Mouse (Mus musculus): ENCODE measurements around the gene Arhgap45. TPM values are rescaled to one million over a fixed set of nuclear protein-coding genes. Genes with fewer than 3 reads are reported as not detected.

Arhgap45 gene
- polyA plus RNA-seq, 1 experiment: 103 TPM

GRCm38 (mm10) chr10:80025044-80025347 is 8.5 kb downstream of the Arhgap45 start:
- Histone ChIP-seq H3K4me1 (ENCODE audit: control insufficient read depth, insufficient read depth, low read length) (peaks cover 11% of the 10 kb centered on the region), H3K4me3 (replicated peaks; ENCODE audit: extremely low read depth, low read depth, low read length) (no peak overlapping the region)
- WGBS: 62% methylated on average over 4 of the region's 4 CpGs
- TF ChIP-seq POLR2A (IDR thresholded peaks at IDR 0.05; ENCODE audit: borderline replicate concordance, extremely low read depth, low read depth, low read length) (no peak), CTCF (IDR thresholded peaks at IDR 0.05; ENCODE audit: insufficient read depth, low read length) (no peak)
- DNase-seq: no peak

GRCm38 (mm10) chr10:80025463-80025862 is 9.0 kb downstream of the Arhgap45 start:
- no peak overlapping the region for H3K4me3 ChIP-seq (replicated peaks; ENCODE audit: extremely low read depth, low read depth, low read length)
- peaks cover 11% of the 10 kb centered on the region for H3K4me1 ChIP-seq (ENCODE audit: control insufficient read depth, insufficient read depth, low read length)
- TF ChIP-seq CTCF (IDR thresholded peaks at IDR 0.05; ENCODE audit: insufficient read depth, low read length) (no peak), POLR2A (IDR thresholded peaks at IDR 0.05; ENCODE audit: borderline replicate concordance, extremely low read depth, low read depth, low read length) (no peak)
- 82% methylated on average over 10 of the region's 10 CpGs for WGBS
- no peak for DNase-seq

DNA sequence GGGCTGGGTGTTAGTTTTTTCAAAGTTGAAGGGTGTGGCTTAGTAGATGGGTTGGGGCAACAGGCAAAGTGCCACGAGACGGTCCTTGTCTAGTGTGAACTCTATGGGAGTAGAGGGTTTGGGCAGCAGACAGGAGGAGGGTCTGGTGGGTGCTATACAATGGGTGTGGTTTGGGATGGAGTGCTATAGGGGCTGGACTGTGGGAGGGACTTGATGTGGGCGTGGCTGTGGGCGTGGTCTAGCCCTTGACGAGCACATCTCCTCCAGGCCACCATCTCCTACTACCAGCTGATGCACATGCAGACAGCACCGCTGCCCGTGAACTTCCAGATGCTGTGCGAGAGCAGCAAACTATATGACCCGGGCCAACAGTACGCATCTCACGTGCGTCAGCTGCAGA is 9.4 kb downstream of the Arhgap45 start:
- 67% methylated on average over 12 of the region's 12 CpGs for WGBS
- TF ChIP-seq CTCF (IDR thresholded peaks at IDR 0.05; ENCODE audit: insufficient read depth, low read length): no peak
- H3K4me3 ChIP-seq (replicated peaks; ENCODE audit: extremely low read depth, low read depth, low read length): no peak overlapping the region
- H3K4me1 ChIP-seq (ENCODE audit: control insufficient read depth, insufficient read depth, low read length): peaks cover 11% of the 10 kb centered on the region
- no peak for DNase-seq

- Histone ChIP-seq H3K4me3 (replicated peaks; ENCODE audit: extremely low read depth, low read depth, low read length) (no peak overlapping the region), H3K4me1 (ENCODE audit: control insufficient read depth, insufficient read depth, low read length) (peaks cover 18% of the 10 kb centered on the region)
- 79% methylated on average over 20 of the region's 20 CpGs for WGBS
- no peak for DNase-seq
- TF ChIP-seq POLR2A (IDR thresholded peaks at IDR 0.05; ENCODE audit: borderline replicate concordance, extremely low read depth, low read depth, low read length) (no peak), CTCF (IDR thresholded peaks at IDR 0.05; ENCODE audit: insufficient read depth, low read length) (no peak)
These were observed 11.4 kb downstream of the Arhgap45 start for GRCm38 (mm10) chr10:80027681-80028520.

- TF ChIP-seq POLR2A (IDR thresholded peaks at IDR 0.05; ENCODE audit: borderline replicate concordance, extremely low read depth, low read depth, low read length) (no peak), CTCF (IDR thresholded peaks at IDR 0.05; ENCODE audit: insufficient read depth, low read length) (no peak)
- peaks cover 23% of the 10 kb centered on the region for H3K4me1 ChIP-seq (ENCODE audit: control insufficient read depth, insufficient read depth, low read length)
- DNase-seq: no peak
- WGBS: 94% methylated on average over 13 of the region's 13 CpGs
- no peak overlapping the region for H3K4me3 ChIP-seq (replicated peaks; ENCODE audit: extremely low read depth, low read depth, low read length)
These were observed 12.0 kb downstream of the Arhgap45 start for GRCm38 (mm10) chr10:80028521-80028846.

- TF ChIP-seq POLR2A (IDR thresholded peaks at IDR 0.05; ENCODE audit: borderline replicate concordance, extremely low read depth, low read depth, low read length) (no peak), CTCF (IDR thresholded peaks at IDR 0.05; ENCODE audit: insufficient read depth, low read length) (no peak)
- Histone ChIP-seq H3K4me1 (ENCODE audit: control insufficient read depth, insufficient read depth, low read length) (peaks cover 29% of the 10 kb centered on the region), H3K4me3 (replicated peaks; ENCODE audit: extremely low read depth, low read depth, low read length) (no peak overlapping the region)
- 87% methylated on average over 9 of the region's 9 CpGs for WGBS
- no peak for DNase-seq
These were observed 13.7 kb downstream of the Arhgap45 start for GRCm38 (mm10) chr10:80030191-80030590.

DNA sequence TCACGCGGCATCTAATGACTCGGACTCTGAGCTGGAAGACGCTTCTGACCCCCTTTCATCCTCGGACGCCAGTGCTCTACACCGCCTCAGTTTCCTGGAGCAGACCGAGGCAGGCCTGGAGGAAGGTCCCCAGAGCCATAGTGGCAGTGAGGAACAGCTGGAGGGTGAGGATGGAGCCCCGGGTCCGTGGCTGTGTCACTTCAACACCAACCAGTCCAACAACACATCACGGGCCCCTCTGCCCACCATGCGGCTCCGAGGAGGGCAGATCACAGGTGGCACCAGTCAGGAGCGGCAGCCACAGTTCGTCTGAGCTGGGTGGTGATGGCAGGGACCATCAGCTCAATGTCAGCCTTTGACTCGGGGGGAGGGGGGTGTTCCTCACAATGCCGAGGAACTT is 14.3 kb downstream of the Arhgap45 start:
- H3K4me1 ChIP-seq (ENCODE audit: control insufficient read depth, insufficient read depth, low read length): peaks cover 31% of the 10 kb centered on the region
- DNase-seq: no peak
- TF ChIP-seq POLR2A (IDR thresholded peaks at IDR 0.05; ENCODE audit: borderline replicate concordance, extremely low read depth, low read depth, low read length) (no peak), CTCF (IDR thresholded peaks at IDR 0.05; ENCODE audit: insufficient read depth, low read length) (no peak)
- 83% methylated on average over 17 of the region's 17 CpGs for WGBS
- no peak overlapping the region for H3K4me3 ChIP-seq (replicated peaks; ENCODE audit: extremely low read depth, low read depth, low read length)

- peaks cover 30% of the 10 kb centered on the region for H3K4me1 ChIP-seq (ENCODE audit: control insufficient read depth, insufficient read depth, low read length)
- H3K4me3 ChIP-seq (replicated peaks; ENCODE audit: extremely low read depth, low read depth, low read length): no peak overlapping the region
- WGBS: 9% methylated on average over 5 of the region's 5 CpGs
- TF ChIP-seq CTCF (IDR thresholded peaks at IDR 0.05; ENCODE audit: insufficient read depth, low read length) (no peak), POLR2A (IDR thresholded peaks at IDR 0.05; ENCODE audit: borderline replicate concordance, extremely low read depth, low read depth, low read length) (no peak)
- peak; percentile 62 for DNase-seq
These were observed 16.5 kb downstream of the Arhgap45 start for GRCm38 (mm10) chr10:80032799-80033480.

DNA sequence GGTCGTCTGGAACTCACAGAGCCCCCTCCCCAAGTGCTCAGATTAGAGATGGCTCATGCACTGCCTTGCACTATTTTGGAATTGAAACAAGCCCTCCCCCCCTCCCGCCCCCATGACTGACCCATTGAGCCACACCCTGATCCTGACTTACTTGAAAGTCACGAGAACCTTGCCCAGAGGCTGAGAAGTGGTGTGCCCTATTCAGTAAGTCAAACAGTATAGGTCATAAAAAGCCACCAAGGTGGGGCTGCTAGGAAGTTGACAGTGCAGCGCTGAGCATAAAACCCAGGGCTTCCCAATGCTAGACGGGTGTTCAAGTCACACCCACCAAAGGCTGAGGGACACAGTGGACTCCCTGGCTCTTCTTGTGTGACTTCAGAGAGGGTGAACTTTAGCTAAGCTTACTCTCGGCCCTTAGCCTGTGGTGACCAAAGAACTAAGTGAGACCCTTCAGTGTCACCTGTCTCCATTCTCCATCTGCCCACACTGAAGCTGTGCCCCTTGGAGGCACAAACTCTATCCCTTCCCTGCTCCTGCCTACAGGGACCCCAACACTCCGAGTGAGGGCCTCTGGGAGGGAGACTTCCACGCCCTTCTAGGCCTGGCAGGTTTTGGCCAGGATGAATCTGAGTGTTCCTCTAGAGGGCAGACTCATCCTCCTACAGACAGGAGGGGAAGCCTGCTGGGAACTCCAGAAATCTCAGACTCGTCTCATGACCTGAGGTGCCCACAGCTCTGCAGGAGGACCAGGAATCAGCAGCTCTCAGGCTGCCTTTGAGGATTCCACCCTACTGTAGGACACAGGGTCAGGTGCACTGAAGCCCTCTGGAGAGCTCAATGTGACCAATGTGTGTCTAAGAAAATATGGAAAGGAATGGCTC is 17.3 kb downstream of the Arhgap45 start:
- H3K4me3 ChIP-seq (replicated peaks; ENCODE audit: extremely low read depth, low read depth, low read length): no peak overlapping the region
- 12% methylated on average over 9 of the region's 9 CpGs for WGBS
- peaks cover 35% of the 10 kb centered on the region for H3K4me1 ChIP-seq (ENCODE audit: control insufficient read depth, insufficient read depth, low read length)
- DNase-seq: peak; percentile 61
- TF ChIP-seq CTCF (IDR thresholded peaks at IDR 0.05; ENCODE audit: insufficient read depth, low read length): peak; percentile 57; the same call in 1 of the 2 replicates
- 0 out of 2 replicates have a peak, but pooled peaks have one; percentile 9 for TF ChIP-seq POLR2A (IDR thresholded peaks at IDR 0.05; ENCODE audit: borderline replicate concordance, extremely low read depth, low read depth, low read length)

Data from lung, adult 2 months (tissue).